Mouse (Mus musculus): Measurements from ENCODE around the gene Arhgdib. TPM values are rescaled to one million over a fixed set of nuclear protein-coding genes. Genes with fewer than 3 reads are reported as not detected.

Arhgdib gene
- total and polyA plus RNA-seq, 2 experiments from 2014 or later, result 8.3 to 16.1 TPM

GRCm38 (mm10) chr6:136946943-136947342 lies 5.2 kb upstream of the Arhgdib start:
- TF ChIP-seq CTCF (IDR thresholded peaks at IDR 0.05), result no peak

GRCm38 (mm10) chr6:136946241-136946640 lies 4.5 kb upstream of the Arhgdib start:
- DNase-seq (ENCODE audit: low spot score), result no peak
- no peaks in the 10 kb centered on the region for H3K36me3 ChIP-seq (ENCODE audit: insufficient read depth, low read length)
- 95% methylated on average over 5 of the region's 5 CpGs for WGBS
- H3K4me3 ChIP-seq (ENCODE audit: low read depth, low read length), result no peak overlapping the region
- no peak for ATAC-seq (ENCODE audit: low FRiP score)
- no peak overlapping the region for H3K27ac ChIP-seq (ENCODE audit: low read depth, low read length)
- H3K27me3 ChIP-seq (ENCODE audit: insufficient read depth, low read length), result no peaks in the 10 kb centered on the region
- H3K4me2 ChIP-seq (ENCODE audit: low read depth, low read length, poor library complexity, severe bottlenecking), result no peak overlapping the region
- H3K9ac ChIP-seq (replicated peaks; ENCODE audit: low read length, poor library complexity, severe bottlenecking), result no peak overlapping the region
- no peak for TF ChIP-seq CTCF (IDR thresholded peaks at IDR 0.05)
- H3K4me1 ChIP-seq (ENCODE audit: insufficient read depth, low read length), result no peaks in the 10 kb centered on the region
- H3K9me3 ChIP-seq (ENCODE audit: low read length), result no peaks in the 10 kb centered on the region

More at GRCm38 (mm10) chr6:136946943-136947342, 5.2 kb upstream of the Arhgdib start:
- no peak overlapping the region for H3K9ac ChIP-seq (replicated peaks; ENCODE audit: low read length, poor library complexity, severe bottlenecking)
- peak; percentile 22 for DNase-seq (ENCODE audit: low spot score)
- H3K27me3 ChIP-seq (ENCODE audit: insufficient read depth, low read length), result no peaks in the 10 kb centered on the region
- no peaks in the 10 kb centered on the region for H3K9me3 ChIP-seq (ENCODE audit: low read length)
- no peak overlapping the region for H3K4me3 ChIP-seq (ENCODE audit: low read depth, low read length)
- ATAC-seq (ENCODE audit: low FRiP score), result 0 out of 2 replicates have a peak, but pooled peaks have one; percentile 27
- WGBS, result 42% methylated on average over 9 of the region's 9 CpGs
- no peak overlapping the region for H3K4me2 ChIP-seq (ENCODE audit: low read depth, low read length, poor library complexity, severe bottlenecking)
- no peak overlapping the region for H3K27ac ChIP-seq (ENCODE audit: low read depth, low read length)
- no peaks in the 10 kb centered on the region for H3K36me3 ChIP-seq (ENCODE audit: insufficient read depth, low read length)
- H3K4me1 ChIP-seq (ENCODE audit: insufficient read depth, low read length), result no peaks in the 10 kb centered on the region

DNA sequence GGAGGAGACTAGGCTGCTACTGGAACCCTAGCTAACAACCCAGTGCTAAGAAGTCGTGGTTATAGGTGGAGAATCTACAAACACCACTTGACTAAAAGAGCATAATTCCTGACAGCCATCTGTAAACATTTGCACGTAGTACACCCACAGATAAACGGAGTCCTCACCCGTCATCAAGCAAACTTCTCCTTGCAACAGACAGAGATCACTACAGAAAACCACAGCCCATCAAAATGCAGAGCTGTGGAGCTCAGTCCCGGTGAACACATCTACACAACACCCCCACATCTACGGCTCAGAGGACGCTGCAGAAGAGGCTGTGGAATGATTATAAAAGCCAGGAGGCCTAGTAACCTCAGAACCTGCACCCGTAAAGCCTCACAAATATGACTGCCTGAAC lies 2.8 kb upstream of the Arhgdib start:
- Histone ChIP-seq H3K9ac (replicated peaks; ENCODE audit: low read length, poor library complexity, severe bottlenecking) (no peak overlapping the region), H3K27me3 (ENCODE audit: insufficient read depth, low read length) (no peaks in the 10 kb centered on the region), H3K4me1 (ENCODE audit: insufficient read depth, low read length) (no peaks in the 10 kb centered on the region), H3K4me2 (ENCODE audit: low read depth, low read length, poor library complexity, severe bottlenecking) (no peak overlapping the region), H3K27ac (ENCODE audit: low read depth, low read length) (no peak overlapping the region), H3K36me3 (ENCODE audit: insufficient read depth, low read length) (no peaks in the 10 kb centered on the region), H3K9me3 (ENCODE audit: low read length) (no peaks in the 10 kb centered on the region), H3K4me3 (ENCODE audit: low read depth, low read length) (no peak overlapping the region)
- ATAC-seq (ENCODE audit: low FRiP score) (no peak), DNase-seq (ENCODE audit: low spot score) (no peak)
- WGBS, result 92% methylated on average over 8 of the region's 8 CpGs
- no peak for TF ChIP-seq CTCF (IDR thresholded peaks at IDR 0.05)

- no peaks in the 10 kb centered on the region for H3K9me3 ChIP-seq (ENCODE audit: low read length)
- no peaks in the 10 kb centered on the region for H3K4me1 ChIP-seq (ENCODE audit: insufficient read depth, low read length)
- H3K36me3 ChIP-seq (ENCODE audit: insufficient read depth, low read length), result no peaks in the 10 kb centered on the region
- no peak overlapping the region for H3K27ac ChIP-seq (ENCODE audit: low read depth, low read length)
- H3K27me3 ChIP-seq (ENCODE audit: insufficient read depth, low read length), result no peaks in the 10 kb centered on the region
- no peak overlapping the region for H3K9ac ChIP-seq (replicated peaks; ENCODE audit: low read length, poor library complexity, severe bottlenecking)
- DNase-seq (ENCODE audit: low spot score), result no peak
- no peak for ATAC-seq (ENCODE audit: low FRiP score)
- TF ChIP-seq CTCF (IDR thresholded peaks at IDR 0.05), result no peak
- no peak overlapping the region for H3K4me3 ChIP-seq (ENCODE audit: low read depth, low read length)
- no peak overlapping the region for H3K4me2 ChIP-seq (ENCODE audit: low read depth, low read length, poor library complexity, severe bottlenecking)
These were observed 1.7 kb upstream of the Arhgdib start for GRCm38 (mm10) chr6:136943392-136943791.

- ATAC-seq (ENCODE audit: low FRiP score) (no peak), DNase-seq (ENCODE audit: low spot score) (no peak)
- H3K4me2 ChIP-seq (ENCODE audit: low read depth, low read length, poor library complexity, severe bottlenecking), result no peak overlapping the region
These were observed 581 bp upstream of the Arhgdib start for GRCm38 (mm10) chr6:136942280-136942679.

DNA sequence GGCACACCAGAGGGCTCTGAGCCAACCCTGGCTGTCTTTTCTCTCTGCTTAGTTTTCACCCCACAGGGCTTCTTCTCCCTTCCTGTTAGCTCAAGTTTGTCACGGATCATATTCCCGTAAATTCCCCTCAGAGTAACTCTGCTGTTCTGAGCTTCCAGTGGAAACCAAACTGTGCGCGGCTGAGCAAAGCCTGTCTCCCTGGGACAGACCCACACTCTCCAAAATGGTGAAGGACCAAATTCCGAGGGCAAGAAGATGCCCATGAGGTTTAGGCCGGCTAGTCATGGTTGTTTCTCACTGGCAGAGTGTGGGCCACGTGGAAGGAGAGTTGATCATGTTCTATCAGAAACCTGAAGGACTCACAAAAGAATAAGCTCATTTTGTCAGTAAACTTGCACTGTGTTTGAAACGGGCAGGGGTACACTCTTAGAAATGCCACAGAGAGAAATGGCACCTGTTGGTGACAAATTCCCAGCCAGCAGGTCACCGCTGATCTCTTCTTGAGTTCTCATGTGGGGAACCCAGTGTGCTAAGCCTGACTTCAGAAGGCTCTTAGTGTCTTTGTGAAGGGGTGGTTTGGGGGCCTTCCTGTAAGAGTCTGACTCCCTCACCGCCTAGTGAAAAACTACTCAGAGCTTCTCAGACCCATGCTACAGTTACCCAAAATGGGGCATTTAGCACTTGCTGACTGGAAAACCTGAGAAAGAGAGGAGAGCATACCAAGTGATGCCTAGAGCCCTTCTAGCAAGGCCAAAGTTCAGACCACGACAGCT lies 1.3 kb downstream of the Arhgdib start:
- no peak; the same call in 1 of the 2 replicates for ATAC-seq (ENCODE audit: low FRiP score)
- Histone ChIP-seq H3K9me3 (ENCODE audit: low read length) (no peaks in the 10 kb centered on the region), H3K36me3 (ENCODE audit: insufficient read depth, low read length) (no peaks in the 10 kb centered on the region), H3K4me3 (ENCODE audit: low read depth, low read length) (no peak overlapping the region), H3K27ac (ENCODE audit: low read depth, low read length) (0 out of 2 replicates have a peak overlapping the region, but pooled peaks have one; percentile 32), H3K4me1 (ENCODE audit: insufficient read depth, low read length) (0 out of 2 replicates have a peak, but pooled peaks cover under 1% of the 10 kb centered on the region), H3K4me2 (ENCODE audit: low read depth, low read length, poor library complexity, severe bottlenecking) (no peak overlapping the region), H3K27me3 (ENCODE audit: insufficient read depth, low read length) (no peaks in the 10 kb centered on the region), H3K9ac (replicated peaks; ENCODE audit: low read length, poor library complexity, severe bottlenecking) (no peak overlapping the region)
- peak; percentile 23 for DNase-seq (ENCODE audit: low spot score)
- WGBS, result 74% methylated on average over 11 of the region's 11 CpGs
- peak; percentile 27; the same call in 1 of the 2 replicates for TF ChIP-seq CTCF (IDR thresholded peaks at IDR 0.05)

More at GRCm38 (mm10) chr6:136942280-136942679, 581 bp upstream of the Arhgdib start:
- H3K36me3 ChIP-seq (ENCODE audit: insufficient read depth, low read length), result no peaks in the 10 kb centered on the region
- no peak overlapping the region for H3K4me3 ChIP-seq (ENCODE audit: low read depth, low read length)
- WGBS, result 69% methylated on average over 9 of the region's 9 CpGs
- H3K9ac ChIP-seq (replicated peaks; ENCODE audit: low read length, poor library complexity, severe bottlenecking), result no peak overlapping the region
- no peaks in the 10 kb centered on the region for H3K9me3 ChIP-seq (ENCODE audit: low read length)
- TF ChIP-seq CTCF (IDR thresholded peaks at IDR 0.05), result no peak
- H3K27ac ChIP-seq (ENCODE audit: low read depth, low read length), result no peak overlapping the region
- no peaks in the 10 kb centered on the region for H3K27me3 ChIP-seq (ENCODE audit: insufficient read depth, low read length)
- no peaks in the 10 kb centered on the region for H3K4me1 ChIP-seq (ENCODE audit: insufficient read depth, low read length)

All from midbrain, postnatal 0 days (tissue).